Mouse (Mus musculus): ENCODE results near the gene Mrgprf.

The Mrgprf gene

DNA sequence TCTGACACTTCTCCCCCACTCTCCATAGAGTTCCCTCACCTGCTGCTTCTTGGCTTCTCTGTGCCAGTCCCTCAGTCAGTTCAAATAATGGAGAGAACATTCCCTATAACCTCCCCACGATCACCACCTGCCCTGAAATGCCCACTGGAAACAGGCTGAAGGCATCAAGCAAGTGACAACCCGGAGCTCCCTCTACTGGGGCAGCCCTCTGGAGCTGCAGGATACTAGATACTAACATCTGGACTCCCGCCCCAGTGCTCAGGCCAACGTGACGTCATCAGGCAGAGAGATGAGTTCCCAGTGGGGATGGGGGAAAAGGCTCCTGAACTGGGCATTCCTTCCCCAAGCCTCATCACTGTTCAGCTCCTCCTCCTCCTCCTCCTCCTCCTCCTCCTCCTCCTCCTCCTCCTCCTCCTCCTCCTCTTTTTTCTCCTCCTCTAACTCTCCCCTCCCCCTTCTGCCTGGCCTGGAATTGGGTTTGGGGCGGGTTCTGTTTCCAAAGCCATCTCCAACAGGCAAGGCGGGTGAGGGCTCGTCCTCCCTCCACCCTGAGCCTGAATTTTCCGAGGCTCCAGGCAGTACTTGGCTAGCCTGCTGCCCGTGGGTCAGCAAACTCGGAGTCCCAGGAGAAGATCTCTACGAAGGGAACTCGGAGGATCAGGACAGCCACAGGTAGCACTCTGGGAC, at the start of gene Mrgprf:
Gene Mrgprf (plus strand): TSS at position 508 of the 687 bp plus-strand sequence.
- DNase-seq: peak; percentile 85

DNA sequence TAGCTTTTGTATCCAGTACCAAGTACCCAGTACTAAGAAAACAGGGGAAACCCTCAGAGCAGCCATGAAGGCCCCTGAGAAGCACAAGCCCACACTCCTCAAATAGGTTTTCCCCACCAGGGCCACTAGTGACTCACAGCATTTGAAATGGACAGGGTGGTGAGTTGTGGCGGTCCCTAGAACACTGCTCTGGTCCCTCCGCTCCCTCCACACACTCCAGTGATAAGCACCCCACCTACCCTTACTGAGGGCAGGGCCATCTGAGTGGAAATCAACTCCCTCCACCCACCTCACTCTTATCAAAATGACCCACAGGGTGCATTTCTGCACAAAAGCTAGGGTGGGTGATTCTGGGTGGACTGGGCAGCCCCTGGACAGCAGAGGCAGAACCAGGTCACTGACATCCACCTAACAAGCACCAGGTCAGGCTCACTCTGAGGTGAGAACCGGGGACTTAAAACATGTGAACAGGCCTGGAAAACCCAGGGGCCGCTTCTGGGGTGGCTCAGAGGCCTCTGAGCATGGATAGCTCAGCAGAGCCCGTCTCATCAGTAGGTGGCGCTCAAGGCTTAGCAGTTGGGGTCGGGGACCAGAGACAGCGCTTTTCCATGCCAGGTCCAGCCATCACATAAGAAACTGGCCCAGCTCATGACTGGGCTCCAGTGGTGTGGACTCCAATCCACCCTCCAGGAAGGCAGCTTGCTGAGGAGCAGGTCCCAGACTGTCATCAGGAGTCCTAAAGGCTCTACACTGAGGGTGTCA, 47.7 kb upstream of the Mrgprf start:
- DNase-seq: peak; percentile 94 to 95

DNA sequence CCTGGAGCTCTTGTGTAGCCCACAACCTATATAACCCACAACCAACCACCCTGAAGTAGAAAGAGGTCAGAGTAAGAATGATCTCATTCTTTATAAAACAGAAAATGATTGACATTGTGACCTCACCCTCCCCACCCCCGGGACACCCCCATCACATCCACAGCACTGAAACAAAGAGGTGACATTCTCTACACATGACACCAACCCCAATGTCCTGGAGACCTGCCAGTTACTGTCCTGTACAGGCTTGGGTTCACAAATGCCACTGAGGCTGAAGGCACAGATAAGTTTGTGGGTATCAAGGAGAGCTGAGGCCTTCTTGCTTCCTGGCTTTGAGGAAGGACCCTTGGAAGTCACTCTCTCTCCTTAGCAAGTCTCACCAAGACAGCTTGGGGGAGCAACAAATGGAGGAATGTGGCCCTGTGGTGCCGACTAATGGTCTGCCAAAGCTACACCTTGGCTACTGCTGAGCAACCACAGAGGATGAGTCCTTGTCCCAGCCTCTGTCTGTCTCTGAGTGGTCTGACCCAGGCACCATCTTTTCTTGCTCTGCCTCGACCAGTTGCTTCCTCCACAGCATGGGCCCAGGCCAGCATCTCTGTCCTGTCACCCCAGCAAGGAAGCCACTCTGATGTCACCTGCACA, 46.5 kb upstream of the Mrgprf start:
- no peak for DNase-seq

DNA sequence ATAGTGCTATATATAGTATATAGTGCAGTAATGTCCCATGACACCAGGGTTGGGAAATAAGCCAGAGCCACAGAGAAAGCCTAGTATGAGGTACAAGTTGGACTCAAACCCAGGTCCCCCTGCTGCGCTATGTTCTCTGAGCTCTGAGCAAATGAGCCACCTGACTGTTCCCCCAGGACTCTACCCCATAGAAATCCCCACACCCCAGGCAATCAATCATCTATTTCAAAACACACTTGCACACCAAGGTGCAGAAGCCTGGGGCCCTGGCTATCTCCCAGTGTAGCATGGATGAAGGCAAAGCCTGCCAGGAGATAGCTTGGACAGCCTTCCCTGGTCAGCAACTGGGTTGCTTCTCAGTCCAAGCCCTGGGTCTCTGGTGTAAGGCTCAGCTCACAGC, 44.5 kb upstream of the Mrgprf start:
- DNase-seq: peak; percentile 38 to 51

DNA sequence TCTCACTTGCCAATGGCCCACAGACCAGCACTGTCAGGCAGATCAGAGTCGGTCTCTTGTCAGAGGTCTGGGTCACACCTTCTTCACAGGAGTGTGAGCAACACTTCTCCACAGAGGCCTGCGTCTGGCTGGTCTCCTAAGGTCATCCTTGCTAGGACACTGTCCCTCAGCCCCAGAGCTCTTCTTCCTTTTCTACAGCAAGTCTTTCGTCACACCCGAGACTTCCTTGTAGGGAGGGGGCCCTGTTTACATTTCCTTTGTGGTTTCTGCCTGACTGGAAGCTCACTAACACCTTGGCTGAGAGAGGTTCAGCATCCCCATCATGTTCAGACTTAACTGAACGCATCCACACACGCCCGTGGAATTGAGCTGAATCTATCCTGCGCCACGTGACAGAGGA, 36.4 kb upstream of the Mrgprf start:
- DNase-seq: no peak

DNA sequence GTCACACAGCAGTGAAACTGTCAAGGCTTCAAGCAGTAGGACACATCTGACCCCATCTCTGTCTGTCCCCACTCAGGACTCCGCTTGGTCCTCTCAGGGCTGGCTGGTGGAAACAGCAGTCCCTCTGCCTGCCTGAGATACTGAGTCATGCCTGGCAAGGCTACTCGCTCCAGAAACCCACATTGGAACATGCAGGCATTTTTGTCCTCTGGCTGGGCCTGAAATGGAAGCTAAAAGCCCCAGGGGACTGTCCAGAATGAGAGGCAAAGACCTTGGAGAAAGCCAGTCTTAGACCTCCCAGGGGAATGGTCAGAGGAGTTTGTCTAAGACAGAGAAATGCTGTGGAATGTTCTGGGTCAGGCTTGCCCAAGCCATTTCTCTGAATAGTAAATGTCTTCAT, 34.6 kb upstream of the Mrgprf start:
- peak in 1 of 2 experiments; percentile 33 for DNase-seq

DNA sequence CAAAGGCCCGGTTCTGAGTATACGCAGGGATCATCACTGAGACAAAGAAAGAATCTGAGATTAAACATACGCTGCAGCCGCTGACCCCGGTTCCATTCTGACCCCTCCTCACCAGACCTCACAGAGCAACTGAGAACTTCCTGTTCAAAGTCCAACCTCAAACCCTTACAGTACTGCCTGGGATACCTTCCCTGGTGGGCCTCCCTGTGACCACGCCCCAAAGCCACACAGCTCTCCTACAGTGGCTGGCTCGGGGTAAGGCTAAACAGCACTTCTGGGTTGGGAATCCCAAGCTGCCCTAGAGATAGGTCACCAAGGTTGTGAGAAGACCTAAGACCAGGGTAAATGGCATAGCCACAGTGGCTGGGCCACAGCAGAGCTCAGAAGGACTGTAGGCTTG, 31.7 kb upstream of the Mrgprf start:
- DNase-seq: no peak

DNA sequence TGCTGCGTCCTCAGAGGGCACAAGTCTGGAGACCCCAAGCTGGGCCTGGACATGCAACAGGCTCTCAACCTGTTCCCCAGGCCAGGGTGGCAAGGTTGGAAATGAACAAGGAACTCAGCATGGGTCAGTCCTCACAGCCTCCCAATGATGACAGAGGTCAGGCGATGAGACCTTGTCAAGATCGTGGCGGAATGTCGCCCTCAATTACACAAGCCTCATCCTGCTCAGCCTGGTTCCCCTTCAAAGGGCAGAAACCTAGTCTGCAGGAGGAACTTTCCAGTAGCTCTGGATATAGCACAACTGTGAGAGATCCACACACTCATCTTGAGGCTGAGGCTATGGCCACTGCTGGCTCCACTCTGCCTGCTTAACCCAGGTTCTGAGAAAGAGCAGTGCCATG, 29.7 kb upstream of the Mrgprf start:
- no peak for DNase-seq

DNA sequence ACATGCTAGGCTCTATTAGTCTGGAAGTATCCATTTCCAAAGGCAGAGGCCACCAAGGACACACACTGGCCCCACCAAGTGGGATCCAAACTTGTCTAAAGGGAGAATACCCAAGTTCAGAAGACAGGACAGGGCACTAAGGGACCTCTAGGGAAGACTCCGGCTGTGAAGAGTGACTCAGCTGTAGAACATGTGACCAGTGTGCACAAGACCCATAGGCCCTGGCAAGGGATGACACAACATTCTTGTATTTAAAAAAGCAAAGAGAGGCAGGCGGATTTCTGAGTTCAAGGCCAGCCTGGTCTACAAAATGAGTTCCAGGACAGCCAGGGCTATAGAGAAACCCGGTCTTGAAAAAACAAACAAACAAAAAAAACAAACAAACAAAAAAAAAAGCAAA, 25.1 kb upstream of the Mrgprf start:
- no peak for DNase-seq

DNA sequence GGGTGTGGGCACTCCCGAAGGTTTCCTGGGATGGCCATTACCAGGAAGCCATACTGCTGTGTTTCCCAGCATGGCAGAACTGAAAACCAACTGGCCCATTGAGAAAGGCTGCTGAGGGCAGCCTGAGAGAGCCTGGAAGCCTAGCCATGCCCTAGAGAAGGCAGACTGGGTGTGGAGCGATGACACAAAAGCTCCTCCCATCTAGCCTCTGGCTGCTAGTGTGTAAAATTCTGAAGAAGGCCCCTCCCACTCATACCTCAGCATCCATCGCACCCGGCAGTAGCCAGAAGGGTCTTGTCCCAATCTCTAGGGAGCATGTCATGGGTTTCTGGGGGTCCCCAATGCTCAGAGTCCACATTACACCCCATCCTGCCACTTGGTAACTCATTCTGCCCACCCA, 19.2 kb upstream of the Mrgprf start:
- no peak for DNase-seq

DNA sequence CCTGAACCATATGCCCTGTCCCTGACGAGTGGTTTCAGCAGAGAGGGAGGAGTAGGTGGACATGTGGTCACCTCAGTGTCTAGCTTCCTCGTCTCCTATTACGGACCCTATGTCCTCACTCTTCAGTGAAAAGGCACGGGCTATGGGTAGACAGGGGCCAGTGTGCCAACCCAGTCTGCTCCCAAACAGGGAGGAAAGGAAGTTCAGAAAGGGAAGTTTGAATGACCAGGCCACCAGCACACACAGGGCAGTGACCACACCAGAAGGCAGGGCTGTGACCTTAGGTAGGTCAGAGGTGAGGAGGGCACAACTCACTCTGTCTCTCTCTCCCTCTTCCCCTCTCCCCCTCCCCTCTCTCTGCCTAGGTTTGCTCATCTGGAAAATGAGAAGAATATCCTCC, 17.6 kb upstream of the Mrgprf start:
- no peak for DNase-seq

DNA sequence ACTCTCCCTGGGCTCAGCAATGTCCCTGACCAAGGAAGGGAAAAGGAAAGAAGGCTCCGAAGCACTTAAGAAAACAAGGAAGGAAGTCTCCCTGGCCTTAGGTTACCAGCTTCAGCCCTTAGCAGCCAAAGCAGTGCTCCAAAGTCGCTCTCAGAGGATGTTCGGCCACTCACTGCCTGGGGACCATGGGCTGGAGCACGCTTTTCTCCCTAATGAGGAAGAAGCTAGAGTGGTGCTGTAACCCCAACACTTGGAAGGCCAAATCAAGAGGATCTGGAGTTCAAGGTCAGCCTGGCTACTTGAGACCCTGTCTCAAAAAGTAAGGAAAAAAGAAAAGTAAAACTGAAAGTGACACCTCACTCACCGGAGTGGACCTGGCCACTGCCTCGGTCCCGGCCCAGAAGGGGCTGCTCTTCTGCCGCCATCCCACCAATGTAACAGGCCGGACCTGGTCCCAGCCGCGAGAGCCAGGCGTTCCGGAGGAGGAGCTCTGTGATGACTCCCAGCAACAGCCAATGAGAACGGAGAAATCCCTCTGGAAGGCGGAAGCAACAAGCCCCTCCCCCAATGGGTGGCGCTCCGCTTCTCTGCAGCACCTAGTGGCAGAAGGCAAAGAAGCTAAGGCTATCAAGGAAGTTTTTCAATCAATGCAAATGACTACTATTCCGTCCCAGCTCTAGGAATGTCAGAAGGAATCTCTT, 17.0 kb upstream of the Mrgprf start, which contains the start of gene Tpcn2:
Gene Tpcn2 (minus strand): TSS at position 525 of the 701 bp plus-strand sequence.
- DNase-seq: peak; percentile 92 to 97

DNA sequence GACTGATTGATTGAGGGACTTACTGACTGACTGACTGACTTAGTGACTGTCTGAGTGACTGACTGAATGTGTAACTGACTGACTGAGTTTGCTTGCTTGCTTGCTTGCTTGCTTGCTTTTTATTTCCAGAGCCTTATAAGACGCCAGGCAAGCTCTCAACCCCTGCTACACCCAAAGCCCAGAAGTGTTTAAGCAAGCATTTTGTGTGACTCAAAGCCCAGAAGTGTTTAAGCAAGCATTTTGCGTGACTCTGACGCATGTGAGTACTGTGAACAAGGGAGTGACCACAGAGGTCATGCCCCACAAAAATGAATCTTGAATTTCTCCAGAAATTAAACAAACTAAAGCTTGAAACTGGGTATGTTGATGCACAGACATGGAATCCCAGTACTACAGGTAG, 16.3 kb upstream of the Mrgprf start:
- no peak for DNase-seq

DNA sequence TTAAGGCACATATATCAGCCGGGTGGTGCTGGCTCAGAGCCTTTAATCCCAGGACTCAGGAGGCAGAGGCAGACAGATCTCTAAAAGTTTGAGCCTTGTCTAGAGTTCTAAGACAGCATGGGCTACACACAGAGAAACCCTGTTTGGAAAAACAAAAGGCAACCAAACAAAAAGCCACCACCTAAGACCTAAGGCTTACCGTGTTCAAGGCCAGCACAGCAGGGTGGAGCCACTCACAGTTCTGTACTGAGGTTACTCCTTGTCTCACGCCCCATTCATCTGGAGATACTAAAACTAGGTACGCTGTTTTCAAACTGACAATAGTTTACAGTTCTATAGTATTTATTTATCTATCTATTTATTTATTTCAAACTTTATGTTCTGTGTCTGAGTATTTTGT, 15.2 kb upstream of the Mrgprf start:
- DNase-seq: no peak

DNA sequence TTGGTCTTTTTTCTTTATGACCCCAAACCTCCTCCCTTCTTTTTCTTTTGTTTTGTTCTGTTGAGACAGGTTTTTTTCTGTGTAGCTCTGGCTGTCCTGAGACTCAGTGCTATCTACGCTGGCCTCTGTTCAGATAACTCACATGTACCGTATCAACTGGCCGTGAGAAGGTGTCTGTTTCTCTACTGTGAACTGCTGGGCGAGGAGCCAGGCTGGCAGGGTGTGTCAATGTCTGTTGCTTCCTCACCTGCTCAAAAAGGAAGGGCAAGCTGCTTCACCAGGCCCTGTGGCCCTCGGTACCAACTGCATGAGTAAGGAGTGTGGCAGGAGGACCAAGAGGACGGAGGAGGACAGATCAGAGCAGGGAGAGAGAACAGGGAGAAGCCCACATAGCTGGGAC, 13.2 kb upstream of the Mrgprf start:
- peak; percentile 84 to 86 for DNase-seq

DNA sequence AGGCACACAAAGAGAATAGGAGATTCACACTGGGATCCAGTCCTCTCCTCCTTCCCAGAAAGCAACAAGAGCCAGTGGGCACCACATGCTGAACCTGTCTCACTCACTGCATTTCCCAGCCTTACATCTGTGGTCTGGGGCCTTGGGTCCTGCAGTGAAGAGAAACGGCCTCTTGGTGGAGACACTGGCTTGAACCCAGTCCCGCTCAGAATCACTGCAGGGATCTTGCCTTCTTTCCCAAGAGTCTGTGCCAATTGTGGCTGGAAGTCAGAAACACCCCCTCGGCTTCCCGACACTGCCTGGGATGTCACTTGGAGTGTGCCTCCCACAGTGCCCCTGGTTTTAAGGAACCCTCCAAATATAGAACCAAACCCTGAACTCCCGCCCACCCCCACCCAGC, 11.3 kb upstream of the Mrgprf start:
- peak; percentile 71 to 72 for DNase-seq

DNA sequence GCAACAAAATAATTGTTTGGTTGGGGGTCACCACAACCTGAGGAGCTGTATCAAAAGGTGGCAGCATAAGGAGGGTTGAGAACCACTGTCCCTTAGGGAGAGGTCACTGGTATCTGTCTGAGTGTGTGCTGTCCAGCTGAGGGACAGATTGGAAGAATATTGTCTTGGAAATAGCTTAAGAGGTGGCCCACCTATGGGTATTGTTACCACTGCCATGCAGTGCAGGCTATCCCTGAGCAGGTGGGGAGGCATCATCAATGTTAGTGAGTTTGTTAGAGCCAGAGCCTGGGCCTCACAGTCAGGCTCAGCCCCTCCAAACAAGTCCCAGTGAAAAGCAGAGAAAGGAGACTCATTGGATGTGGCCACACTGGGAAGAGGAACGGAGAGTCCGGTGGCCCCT, 8.8 kb upstream of the Mrgprf start:
- DNase-seq: no peak

DNA sequence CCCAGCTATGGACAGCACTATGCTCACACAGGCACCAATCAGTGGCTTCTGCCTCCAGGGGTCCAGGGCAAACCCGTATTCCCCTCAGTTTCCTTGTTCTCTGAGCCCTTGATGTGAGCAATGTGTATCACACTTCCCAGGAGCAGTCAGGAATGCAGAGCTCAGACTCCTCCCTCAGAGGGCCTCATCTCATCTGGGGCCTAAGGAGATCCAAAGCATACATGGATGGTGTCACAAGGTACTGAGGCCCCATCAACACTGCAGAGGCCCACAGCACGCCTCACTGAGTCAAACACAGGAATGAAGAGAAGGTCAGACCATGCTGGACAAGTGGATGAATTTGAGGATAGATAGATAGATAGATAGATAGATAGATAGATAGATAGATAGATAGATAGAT, 7.9 kb upstream of the Mrgprf start:
- no peak for DNase-seq

DNA sequence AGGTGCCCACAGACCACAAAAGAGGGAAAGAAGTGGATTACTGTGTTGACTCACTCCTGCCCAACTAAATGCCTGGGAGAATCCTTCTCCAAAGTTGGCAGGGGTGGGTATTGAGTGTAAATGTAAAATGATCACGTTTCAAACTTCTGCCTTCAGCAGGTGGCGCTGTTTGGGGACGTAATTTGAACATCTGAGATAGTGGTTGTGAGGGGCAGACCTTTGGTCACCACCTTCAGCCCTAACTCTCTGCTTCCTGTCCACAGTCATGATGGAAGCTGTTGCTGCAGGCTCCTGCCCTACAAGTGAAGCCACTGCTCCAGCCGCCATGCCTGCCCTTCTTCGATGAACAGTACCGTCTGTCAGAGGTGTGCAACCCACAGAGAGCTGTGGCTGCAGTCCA, 6.8 kb upstream of the Mrgprf start:
- DNase-seq: peak; percentile 56 to 64

DNA sequence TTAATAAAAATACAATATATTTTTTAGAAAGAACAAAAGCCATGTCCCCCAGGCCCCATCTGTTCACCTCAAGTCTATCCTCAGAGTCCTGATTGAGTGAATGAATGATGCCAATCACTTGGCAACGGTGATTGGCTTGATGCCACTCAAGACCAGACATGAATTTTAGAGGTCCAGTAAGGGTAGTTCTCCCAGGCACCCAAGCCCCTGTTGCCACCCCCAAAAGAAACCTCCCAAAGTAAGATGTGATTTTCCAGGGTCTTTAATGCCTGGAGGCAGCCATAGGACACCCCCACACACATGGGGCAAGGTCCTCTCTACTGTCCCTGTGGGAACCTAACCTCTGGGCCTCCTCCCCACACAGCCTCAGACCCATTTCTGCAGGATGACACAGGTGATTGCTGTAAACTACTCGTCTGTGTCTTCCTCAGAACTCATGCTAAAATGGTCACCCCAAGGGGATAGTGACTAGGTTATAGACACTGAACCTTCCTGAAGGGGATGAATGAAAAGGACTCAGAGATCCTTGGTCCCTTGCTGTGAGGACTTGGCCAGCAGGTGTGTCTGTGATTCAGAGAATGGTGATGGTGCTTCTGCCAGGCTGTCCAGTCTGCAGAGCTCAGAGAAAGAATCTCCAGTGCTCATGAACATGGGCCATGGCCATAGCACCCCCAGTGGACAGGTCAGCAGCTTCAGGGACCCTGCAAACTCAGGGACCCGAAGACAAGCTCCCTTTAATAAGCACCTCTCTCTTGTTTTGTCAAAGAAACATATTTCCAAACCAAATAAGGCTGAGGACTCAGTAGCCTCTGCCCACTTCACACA, 1.8 kb upstream of the Mrgprf start:
- DNase-seq: peak; percentile 54 to 59

DNA sequence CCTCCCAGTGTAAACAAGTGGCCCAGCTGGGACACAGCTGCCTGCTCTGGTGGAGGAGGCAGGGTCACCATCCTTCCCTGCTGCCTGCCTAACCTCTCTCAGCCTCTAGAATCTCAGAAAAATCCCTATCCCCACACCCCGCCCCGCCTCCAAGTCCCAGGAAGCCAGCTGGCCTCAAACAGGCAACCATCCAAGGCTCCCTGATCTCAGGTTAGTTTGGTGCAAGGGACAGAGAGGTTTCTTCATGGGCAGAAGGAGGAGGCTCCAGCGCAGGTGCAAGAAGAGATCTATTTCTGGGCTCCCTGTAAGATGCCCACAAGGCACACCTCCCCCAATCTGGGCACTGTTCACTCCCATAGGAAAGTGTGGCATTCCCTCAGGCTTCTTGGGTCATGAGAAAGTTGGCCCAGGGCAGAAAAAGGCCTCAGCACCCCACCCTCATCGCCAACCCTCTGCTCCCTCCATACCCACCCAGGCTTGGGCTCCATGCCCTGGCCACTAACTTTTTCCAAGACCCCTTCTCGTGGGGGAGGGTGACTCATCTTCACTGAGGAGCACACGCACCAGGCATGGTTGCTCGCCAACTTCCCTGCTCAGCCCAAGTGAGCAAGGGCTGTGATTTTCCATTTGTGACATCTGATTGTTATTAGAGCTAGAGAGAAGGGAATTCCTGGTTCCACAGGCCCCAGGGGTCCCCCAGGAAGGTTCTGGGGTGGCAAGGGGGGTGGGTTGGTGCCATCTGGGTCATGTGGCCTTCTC, 887 bp upstream of the Mrgprf start:
- DNase-seq: peak; percentile 87 to 90

DNA sequence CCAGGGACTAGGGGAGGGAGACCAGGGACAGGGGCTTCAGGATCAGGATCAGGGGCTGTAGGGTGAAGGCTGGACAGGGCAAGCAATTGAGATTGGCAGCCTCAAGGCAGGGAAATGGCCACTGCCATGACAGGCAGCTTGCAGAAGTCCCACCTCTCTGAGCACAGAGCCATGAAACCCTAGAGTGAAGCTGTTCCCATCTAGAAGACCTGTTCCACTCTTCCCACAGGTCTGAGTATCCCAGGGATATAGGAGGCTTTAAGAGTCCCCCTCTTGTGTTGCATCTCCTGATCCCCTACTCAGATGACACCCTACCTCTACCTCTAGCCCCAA, 346 bp downstream of the Mrgprf start:
- DNase-seq: no peak
